Mouse (Mus musculus) neural tube, embryonic 11.5 days (tissue): Measurements from ENCODE around the gene Mthfd1l. TPM values are rescaled to one million over a fixed set of nuclear protein-coding genes. Genes with fewer than 3 reads are reported as not detected.

Experiments
- ATAC-seq: fragments of 200-750 bp; cut with Nextera tagmentation; 2 replicates; pipeline ENCODE4 v1.8.0; 2017; ENCODE audit warnings: moderate number of reproducible peaks, mild to moderate bottlenecking, moderate TSS enrichment, moderate library complexity; ENCODE audit not compliant: insufficient read depth, low FRiP score, low TSS enrichment
- DNase-seq: peaks from one replicate; pipeline ENCODE4 v3.0.0-alpha.2; 2015; ENCODE audit warnings: low spot score
- H3K27ac ChIP-seq: fragments of 300-500 bp; sonication (generic); 2 replicates; pipeline ENCODE4 v1.5.1; 2014; ENCODE audit warnings: low read depth, mild to moderate bottlenecking, low read length
- H3K27me3 ChIP-seq: fragments of 300-500 bp; sonication (generic); 2 replicates; pipeline ENCODE4 v1.6.1; 2014; ENCODE audit warnings: mild to moderate bottlenecking, low read length, mixed read lengths; ENCODE audit not compliant: control insufficient read depth, insufficient read depth
- H3K36me3 ChIP-seq: fragments of 300-500 bp; sonication (generic); 2 replicates; pipeline ENCODE4 v1.6.1; 2014; ENCODE audit warnings: mild to moderate bottlenecking, low read length, moderate library complexity, mixed read lengths; ENCODE audit not compliant: control insufficient read depth, insufficient read depth
- H3K4me1 ChIP-seq: fragments of 300-500 bp; sonication (generic); 2 replicates; pipeline ENCODE4 v1.6.1; 2014; ENCODE audit warnings: low read length, mixed read lengths; ENCODE audit not compliant: control insufficient read depth, insufficient read depth
- H3K4me2 ChIP-seq: fragments of 300-500 bp; sonication (generic); 2 replicates; pipeline ENCODE4 v1.6.1; 2014; ENCODE audit warnings: low read depth, mild to moderate bottlenecking, moderate library complexity
- H3K4me3 ChIP-seq: fragments of 300-500 bp; sonication (generic); 2 replicates; pipeline ENCODE4 v1.5.1; 2014; ENCODE audit warnings: low read depth, low read length
- H3K9ac ChIP-seq: fragments of 300-500 bp; sonication (generic); 2 replicates; pipeline ENCODE4 v1.6.1; 2014; ENCODE audit warnings: mild to moderate bottlenecking, low read length
- H3K9me3 ChIP-seq: fragments of 300-500 bp; sonication (generic); 2 replicates; pipeline ENCODE4 v1.6.1; 2016; ENCODE audit warnings: low read length; ENCODE audit not compliant: control insufficient read depth
- WGBS: fragments of 180-500 bp; shearing (Covaris S2); extraction: QIAGEN DNeasy Blood & Tissue Kit; methylation state at CpG from one replicate; pipeline ENCODE4 v1.1.7; 2014; 5-methylcytosine and 5-hydroxymethylcytosine counted together
- polyA plus RNA-seq: library from polyadenylated mRNA; unstranded; fragments of >200 nt; fragmentation: Nextera tagmentation; extraction: Ambion mirVana; gene quantifications from 2 replicates; pipeline ENCODE4 v1.2.1, GENCODE M21; 2014

The Mthfd1l gene
- polyA plus RNA-seq, 1 experiment from 2014 or later: 13.5 TPM

GRCm38 (mm10) chr10:4026616-4027015 lies 53.7 kb downstream of the Mthfd1l start:
- no peak for ATAC-seq
- no peaks in the 10 kb centered on the region for H3K9me3 ChIP-seq
- no peak for DNase-seq
- H3K4me1 ChIP-seq: no peaks in the 10 kb centered on the region
- H3K4me3 ChIP-seq: no peak overlapping the region
- WGBS: 86% methylated on average over 4 of the region's 4 CpGs
- no peak overlapping the region for H3K27ac ChIP-seq
- no peaks in the 10 kb centered on the region for H3K36me3 ChIP-seq
- H3K9ac ChIP-seq: no peak overlapping the region
- H3K27me3 ChIP-seq: no peaks in the 10 kb centered on the region
- H3K4me2 ChIP-seq: no peak overlapping the region

DNA sequence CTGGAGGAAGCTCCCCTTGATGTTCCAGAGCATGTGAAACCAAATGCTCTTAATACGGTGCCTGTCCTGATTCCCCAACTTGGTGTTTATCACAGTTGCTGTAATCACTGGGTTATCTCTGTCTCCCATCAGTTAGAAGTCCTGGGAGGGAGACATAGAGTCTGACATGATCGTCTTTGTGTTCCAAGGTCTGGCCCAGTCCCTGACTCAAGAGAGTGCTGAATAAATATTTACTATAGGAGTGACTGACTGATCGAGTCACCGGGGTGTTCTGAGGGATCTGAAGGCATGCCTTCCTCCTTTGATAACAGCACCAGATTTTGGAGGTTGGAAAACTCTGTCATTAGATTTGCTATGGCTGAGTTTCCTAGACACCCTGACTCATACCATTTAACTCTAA lies 54.5 kb downstream of the Mthfd1l start:
- no peak overlapping the region for H3K4me3 ChIP-seq
- 72% methylated on average over 4 of the region's 4 CpGs for WGBS

GRCm38 (mm10) chr10:4028851-4029442 lies 56.0 kb downstream of the Mthfd1l start:
- no peak overlapping the region for H3K27ac ChIP-seq
- H3K36me3 ChIP-seq: no peaks in the 10 kb centered on the region
- ATAC-seq: no peak
- no peaks in the 10 kb centered on the region for H3K9me3 ChIP-seq
- no peaks in the 10 kb centered on the region for H3K27me3 ChIP-seq
- no peak overlapping the region for H3K4me3 ChIP-seq
- H3K4me2 ChIP-seq: no peak overlapping the region
- DNase-seq: no peak
- no peak overlapping the region for H3K9ac ChIP-seq
- 92% methylated on average over 15 of the region's 15 CpGs for WGBS
- no peaks in the 10 kb centered on the region for H3K4me1 ChIP-seq

More for the DNA sequence above, 54.5 kb downstream of the Mthfd1l start:
- H3K36me3 ChIP-seq: no peaks in the 10 kb centered on the region
- no peak overlapping the region for H3K4me2 ChIP-seq
- ATAC-seq (no peak), DNase-seq (no peak)
- H3K9me3 ChIP-seq: no peaks in the 10 kb centered on the region
- H3K4me1 ChIP-seq: no peaks in the 10 kb centered on the region
- no peaks in the 10 kb centered on the region for H3K27me3 ChIP-seq
- H3K9ac ChIP-seq: no peak overlapping the region
- H3K27ac ChIP-seq: no peak overlapping the region

DNA sequence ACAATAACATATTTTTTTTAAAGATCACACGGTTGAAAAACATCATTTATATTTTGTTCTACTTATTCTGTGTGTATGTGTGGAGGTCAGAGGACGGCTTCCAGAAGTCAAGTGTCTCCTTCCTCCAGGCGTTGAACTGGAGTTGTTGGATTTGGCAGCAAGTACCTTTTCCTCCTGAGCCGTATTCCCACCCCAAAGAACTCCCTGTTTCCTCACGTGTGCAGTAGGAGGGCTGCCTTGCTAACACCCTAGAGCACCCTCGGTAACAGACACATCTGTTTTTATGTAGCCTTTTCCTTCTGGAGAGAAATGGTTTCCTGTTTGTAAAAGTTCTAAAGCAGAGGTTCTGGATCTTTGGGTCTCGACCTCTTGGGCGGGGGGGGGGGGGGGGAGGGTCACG lies 60.8 kb downstream of the Mthfd1l start:
- Histone ChIP-seq H3K27ac (no peak overlapping the region), H3K9me3 (no peaks in the 10 kb centered on the region), H3K9ac (no peak overlapping the region), H3K27me3 (no peaks in the 10 kb centered on the region), H3K4me2 (no peak overlapping the region), H3K4me1 (no peaks in the 10 kb centered on the region), H3K4me3 (no peak overlapping the region), H3K36me3 (0 out of 2 replicates have a peak, but pooled peaks cover 4% of the 10 kb centered on the region)
- DNase-seq (no peak), ATAC-seq (no peak)
- WGBS: 87% methylated on average over 9 of the region's 9 CpGs

GRCm38 (mm10) chr10:4036476-4036875 lies 63.6 kb downstream of the Mthfd1l start:
- Histone ChIP-seq H3K27ac (no peak overlapping the region), H3K9ac (no peak overlapping the region), H3K4me3 (no peak overlapping the region), H3K9me3 (no peaks in the 10 kb centered on the region), H3K4me2 (no peak overlapping the region), H3K4me1 (no peaks in the 10 kb centered on the region), H3K36me3 (0 out of 2 replicates have a peak, but pooled peaks cover 4% of the 10 kb centered on the region), H3K27me3 (no peaks in the 10 kb centered on the region)
- WGBS: 92% methylated on average over 7 of the region's 7 CpGs
- ATAC-seq (no peak), DNase-seq (no peak)

GRCm38 (mm10) chr10:4037066-4037465 lies 64.1 kb downstream of the Mthfd1l start:
- no peaks in the 10 kb centered on the region for H3K4me1 ChIP-seq
- WGBS: 63% methylated on average over 3 of the region's 3 CpGs
- no peak overlapping the region for H3K9ac ChIP-seq
- 0 out of 2 replicates have a peak, but pooled peaks cover 4% of the 10 kb centered on the region for H3K36me3 ChIP-seq
- ATAC-seq (no peak), DNase-seq (no peak)
- no peaks in the 10 kb centered on the region for H3K9me3 ChIP-seq
- H3K27ac ChIP-seq: no peak overlapping the region
- no peak overlapping the region for H3K4me2 ChIP-seq
- no peaks in the 10 kb centered on the region for H3K27me3 ChIP-seq
- no peak overlapping the region for H3K4me3 ChIP-seq

GRCm38 (mm10) chr10:4038576-4038975 lies 65.7 kb downstream of the Mthfd1l start:
- H3K4me2 ChIP-seq: no peak overlapping the region
- 92% methylated on average over 11 of the region's 11 CpGs for WGBS
- H3K27me3 ChIP-seq: no peaks in the 10 kb centered on the region
- no peak overlapping the region for H3K9ac ChIP-seq
- no peak overlapping the region for H3K27ac ChIP-seq
- H3K9me3 ChIP-seq: no peaks in the 10 kb centered on the region
- no peaks in the 10 kb centered on the region for H3K4me1 ChIP-seq
- H3K36me3 ChIP-seq: peaks cover 4% of the 10 kb centered on the region; the same call in 1 of the 2 replicates
- no peak overlapping the region for H3K4me3 ChIP-seq
- no peak for DNase-seq
- ATAC-seq: no peak

GRCm38 (mm10) chr10:4041691-4042090 lies 68.8 kb downstream of the Mthfd1l start:
- Histone ChIP-seq H3K4me3 (no peak overlapping the region), H3K27me3 (no peaks in the 10 kb centered on the region), H3K36me3 (no peaks in the 10 kb centered on the region; the same call in 1 of the 2 replicates), H3K4me2 (no peak overlapping the region), H3K27ac (no peak overlapping the region), H3K9me3 (no peaks in the 10 kb centered on the region), H3K4me1 (no peaks in the 10 kb centered on the region), H3K9ac (no peak overlapping the region)
- WGBS: 84% methylated on average over 9 of the region's 9 CpGs
- ATAC-seq (no peak), DNase-seq (peak; percentile 48)

DNA sequence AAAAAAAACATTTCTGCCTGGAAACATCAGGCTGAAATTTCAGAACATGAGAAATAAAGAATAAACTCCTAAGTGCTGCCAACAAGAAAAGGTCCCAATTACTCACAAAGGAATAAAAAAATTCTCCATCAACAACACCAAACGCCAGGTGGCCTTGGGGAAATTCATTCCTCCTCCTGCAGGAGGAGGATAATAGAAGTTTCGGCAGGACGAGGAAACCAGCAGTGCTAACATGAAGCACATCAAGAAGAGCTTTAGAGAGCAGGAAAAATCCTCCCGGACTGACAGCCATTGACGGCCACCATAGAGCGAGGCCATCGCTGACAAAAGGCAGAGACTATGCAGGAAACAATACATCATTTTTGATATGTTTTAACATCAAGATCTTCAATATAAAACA lies 71.5 kb downstream of the Mthfd1l start:
- no peaks in the 10 kb centered on the region for H3K4me1 ChIP-seq
- ATAC-seq (no peak), DNase-seq (no peak)
- H3K36me3 ChIP-seq: no peaks in the 10 kb centered on the region; the same call in 1 of the 2 replicates
- H3K4me2 ChIP-seq: no peak overlapping the region
- no peaks in the 10 kb centered on the region for H3K27me3 ChIP-seq
- 88% methylated on average over 7 of the region's 7 CpGs for WGBS
- no peak overlapping the region for H3K4me3 ChIP-seq
- H3K9me3 ChIP-seq: no peaks in the 10 kb centered on the region
- no peak overlapping the region for H3K9ac ChIP-seq
- no peak overlapping the region for H3K27ac ChIP-seq
